Mouse (Mus musculus) limb, embryonic 14.5 days (tissue): Measurements from ENCODE around the gene Arhgap35. TPM values are rescaled to one million over a fixed set of nuclear protein-coding genes. Genes with fewer than 3 reads are reported as not detected.

Experiments used
- ATAC-seq: fragments of 200-750 bp; cut with Nextera tagmentation; 2 replicates; pipeline ENCODE4 v1.8.0; 2017; ENCODE audit warnings: low read depth, moderate number of reproducible peaks, moderate TSS enrichment; ENCODE audit not compliant: low FRiP score
- DNase-seq: peaks from one replicate; pipeline ENCODE4 v3.0.0-alpha.2; 2015; ENCODE audit warnings: low spot score
- H3K27ac ChIP-seq: fragments of 300-500 bp; sonication (generic); replicated peaks from 2 replicates; pipeline ENCODE4 v1.5.1; 2014; ENCODE audit warnings: low read depth, mild to moderate bottlenecking, low read length, moderate library complexity, mixed read lengths
- H3K27me3 ChIP-seq: fragments of 300-500 bp; sonication (generic); 2 replicates; pipeline ENCODE4 v1.6.1; 2014; ENCODE audit warnings: low read length, mixed read lengths; ENCODE audit not compliant: control insufficient read depth, insufficient read depth
- H3K36me3 ChIP-seq: fragments of 300-500 bp; sonication (generic); 2 replicates; pipeline ENCODE4 v1.6.1; 2014; ENCODE audit warnings: mild to moderate bottlenecking, low read length, moderate library complexity, mixed read lengths; ENCODE audit not compliant: control insufficient read depth, insufficient read depth
- H3K4me1 ChIP-seq: fragments of 300-500 bp; sonication (generic); 2 replicates; pipeline ENCODE4 v1.6.1; 2014; ENCODE audit warnings: antibody characterized with exemption, low read length, mixed read lengths; ENCODE audit not compliant: control insufficient read depth, insufficient read depth
- H3K4me2 ChIP-seq: fragments of 300-500 bp; sonication (generic); replicated peaks from 2 replicates; pipeline ENCODE4 v1.6.1; 2014; ENCODE audit warnings: low read depth, mild to moderate bottlenecking, low read length, moderate library complexity; ENCODE audit not compliant: severe bottlenecking
- H3K4me3 ChIP-seq: fragments of 300-500 bp; sonication (generic); replicated peaks from 2 replicates; pipeline ENCODE4 v1.5.1; 2014; ENCODE audit warnings: low read length
- H3K9ac ChIP-seq: fragments of 300-500 bp; sonication (generic); 2 replicates; pipeline ENCODE4 v1.6.1; 2014; ENCODE audit warnings: mild to moderate bottlenecking, low read depth, low read length, moderate library complexity; ENCODE audit not compliant: severe bottlenecking
- H3K9me3 ChIP-seq: fragments of 300-500 bp; sonication (generic); 2 replicates; pipeline ENCODE4 v1.6.1; 2016; ENCODE audit warnings: low read length; ENCODE audit not compliant: control insufficient read depth
- POLR2A ChIP-seq: fragments of 200-500 bp; IDR thresholded peaks from 2 replicates; pipeline ENCODE4 v1.8.0; 2012; ENCODE audit warnings: inconsistent platforms, mild to moderate bottlenecking, moderate library complexity, borderline replicate concordance; ENCODE audit not compliant: insufficient read depth, insufficient read length; ENCODE audit errors: extremely low read depth
- WGBS: fragments of 180-500 bp; shearing (Covaris S2); extraction: QIAGEN DNeasy Blood & Tissue Kit; methylation state at CpG from one replicate; pipeline ENCODE4 v1.1.7; 2014; 5-methylcytosine and 5-hydroxymethylcytosine counted together
- polyA plus RNA-seq, 2 experiments: library from polyadenylated mRNA; depleted of rRNA in 1 of 2; stranded (reverse) in 1 of 2; unstranded in 1 of 2; fragments of >200 nt; fragmentation: Nextera tagmentation in 1 of 2; extraction: Ambion mirVana in 1 of 2; gene quantifications; 2 replicates each; pipeline versions ENCODE4 v1.2.1 to v1.2.3; 2012 to 2014

Gene Arhgap35
- polyA plus RNA-seq, 2 experiments, result 23.0 to 24.7 TPM

- Histone ChIP-seq H3K27ac (no peak overlapping the region), H3K4me1 (peaks cover 7% of the 10 kb centered on the region), H3K4me2 (peak overlapping the region; percentile 86), H3K9ac (peak overlapping the region; percentile 60), H3K9me3 (no peaks in the 10 kb centered on the region), H3K4me3 (peak overlapping the region; percentile 70), H3K27me3 (no peaks in the 10 kb centered on the region), H3K36me3 (no peaks in the 10 kb centered on the region)
- DNase-seq (peak; percentile 56), ATAC-seq (peak; percentile 64)
- under 1% methylated on average over 23 of the region's 23 CpGs for WGBS
- no peak for TF ChIP-seq POLR2A
Observed at GRCm38 (mm10) chr7:16453118-16453711, 161.6 kb downstream of the Arhgap35 start.

GRCm38 (mm10) chr7:16452587-16453073 lies 162.2 kb downstream of the Arhgap35 start, which contains the start of gene Tmem160:
Gene Tmem160 (plus strand): TSS chr7:16452779.
- no peaks in the 10 kb centered on the region for H3K36me3 ChIP-seq
- no peak within 1 kb of the TSS for H3K27ac ChIP-seq
- peaks cover 7% of the 10 kb centered on the region for H3K4me1 ChIP-seq
- WGBS, result 2% methylated on average over 17 of the region's 30 CpGs
- H3K9ac ChIP-seq, result peak within 1 kb of the TSS; percentile 60
- ATAC-seq, result peak; percentile 99
- no peaks in the 10 kb centered on the region for H3K27me3 ChIP-seq
- TF ChIP-seq POLR2A, result no peak
- no peaks in the 10 kb centered on the region for H3K9me3 ChIP-seq
- H3K4me2 ChIP-seq, result peak within 1 kb of the TSS; percentile 86
- peak; percentile 97 for DNase-seq
- peak within 1 kb of the TSS; percentile 70 for H3K4me3 ChIP-seq

- no peak overlapping the region for H3K27ac ChIP-seq
- H3K9ac ChIP-seq, result no peak overlapping the region
- no peaks in the 10 kb centered on the region for H3K36me3 ChIP-seq
- no peak for TF ChIP-seq POLR2A
- no peaks in the 10 kb centered on the region for H3K27me3 ChIP-seq
- no peak overlapping the region for H3K4me2 ChIP-seq
- H3K4me1 ChIP-seq, result peaks cover 7% of the 10 kb centered on the region
- H3K9me3 ChIP-seq, result no peaks in the 10 kb centered on the region
- DNase-seq (no peak), ATAC-seq (no peak)
- 84% methylated on average over 6 of the region's 6 CpGs for WGBS
- no peak overlapping the region for H3K4me3 ChIP-seq
Observed at GRCm38 (mm10) chr7:16451656-16452055, 163.1 kb downstream of the Arhgap35 start.

Other genes with a start within 250 kb of the Arhgap35 start
- gene Sae1, start 227.2 kb downstream of the Arhgap35 start, polyA plus RNA-seq (2012; rRNA removed), result 143 and 172 TPM in 2 replicates
- 273 and 289 TPM in 2 replicates for gene Sae1, start 227.2 kb downstream of the Arhgap35 start, polyA plus RNA-seq (2014; fragmentation: Nextera tagmentation; extraction: Ambion mirVana)
- 49.1 and 57.6 TPM in 2 replicates for gene Zc3h4, start 214.1 kb downstream of the Arhgap35 start, polyA plus RNA-seq (2012; rRNA removed)
- 15.7 and 18.9 TPM in 2 replicates for gene Zc3h4, start 214.1 kb downstream of the Arhgap35 start, polyA plus RNA-seq (2014; fragmentation: Nextera tagmentation; extraction: Ambion mirVana)
- 32.8 and 41.6 TPM in 2 replicates for gene Tmem160, start 162.2 kb downstream of the Arhgap35 start, polyA plus RNA-seq (2012; rRNA removed)
- gene Tmem160, start 162.2 kb downstream of the Arhgap35 start, polyA plus RNA-seq (2014; fragmentation: Nextera tagmentation; extraction: Ambion mirVana), result 42.7 and 51.3 TPM in 2 replicates
- gene Npas1, start 137.3 kb downstream of the Arhgap35 start, polyA plus RNA-seq (2012; rRNA removed), result 0.03 TPM in 2 replicates
- gene Npas1, start 137.3 kb downstream of the Arhgap35 start, polyA plus RNA-seq (2014; fragmentation: Nextera tagmentation; extraction: Ambion mirVana), result 0.15 and 0.21 TPM in 2 replicates
- not detected in 2 replicates for gene Ceacam15, start 60.7 kb upstream of the Arhgap35 start, polyA plus RNA-seq (2012; rRNA removed)
- not detected in 2 replicates for gene Ceacam15, start 60.7 kb upstream of the Arhgap35 start, polyA plus RNA-seq (2014; fragmentation: Nextera tagmentation; extraction: Ambion mirVana)
- 0.04 and 0.10 TPM in 2 replicates for gene Ceacam9, start 106.9 kb upstream of the Arhgap35 start, polyA plus RNA-seq (2012; rRNA removed)
- gene Ceacam9, start 106.9 kb upstream of the Arhgap35 start, polyA plus RNA-seq (2014; fragmentation: Nextera tagmentation; extraction: Ambion mirVana), result not detected in 2 replicates
- gene Ap2s1, start 123.4 kb upstream of the Arhgap35 start, polyA plus RNA-seq (2012; rRNA removed), result 271 and 297 TPM in 2 replicates
- gene Ap2s1, start 123.4 kb upstream of the Arhgap35 start, polyA plus RNA-seq (2014; fragmentation: Nextera tagmentation; extraction: Ambion mirVana), result 271 and 295 TPM in 2 replicates
- 80.3 and 96.1 TPM in 2 replicates for gene Slc1a5, start 166.3 kb upstream of the Arhgap35 start, polyA plus RNA-seq (2012; rRNA removed)
- gene Slc1a5, start 166.3 kb upstream of the Arhgap35 start, polyA plus RNA-seq (2014; fragmentation: Nextera tagmentation; extraction: Ambion mirVana), result 21.7 and 24.4 TPM in 2 replicates
- gene Strn4, start 200.9 kb upstream of the Arhgap35 start, polyA plus RNA-seq (2012; rRNA removed), result 197 and 280 TPM in 2 replicates
- 109 and 137 TPM in 2 replicates for gene Strn4, start 200.9 kb upstream of the Arhgap35 start, polyA plus RNA-seq (2014; fragmentation: Nextera tagmentation; extraction: Ambion mirVana)
- gene Fkrp, start 201.7 kb upstream of the Arhgap35 start, polyA plus RNA-seq (2012; rRNA removed), result 29.9 and 37.6 TPM in 2 replicates
- gene Fkrp, start 201.7 kb upstream of the Arhgap35 start, polyA plus RNA-seq (2014; fragmentation: Nextera tagmentation; extraction: Ambion mirVana), result 26.9 and 32.6 TPM in 2 replicates
- 35.9 and 48.9 TPM in 2 replicates for gene Prkd2, start 227.9 kb upstream of the Arhgap35 start, polyA plus RNA-seq (2012; rRNA removed)
- gene Prkd2, start 227.9 kb upstream of the Arhgap35 start, polyA plus RNA-seq (2014; fragmentation: Nextera tagmentation; extraction: Ambion mirVana), result 19.2 and 22.1 TPM in 2 replicates